Mouse (Mus musculus) gastrocnemius, postnatal 4 days (tissue): ENCODE results near the gene Smagp. TPM values are rescaled to one million over a fixed set of nuclear protein-coding genes. Genes with fewer than 3 reads are reported as not detected.
A peak's percentile ranks its signal among the peaks of the same experiment; 100 is the strongest.
"Not testable (repeated sequence)": the region's sequence is repeated elsewhere in the genome, so short reads cannot be mapped to it uniquely, and the experiment has no call there.

ENCODE experiments used
- DNase-seq, 2 experiments: peaks; one replicate each; pipeline ENCODE4 v3.0.0; 2021 to 2022; ENCODE audit warnings: low spot score in 2 of 2, mixed read lengths in 2 of 2
- total RNA-seq, 2 experiments: library from RNA; stranded (reverse); gene quantifications; 2 replicates each; pipeline ENCODE4 v1.2.3; 2021

Gene Smagp
- total RNA-seq, 2 experiments from 2014 or later, result 9.1 to 12.3 TPM

DNA sequence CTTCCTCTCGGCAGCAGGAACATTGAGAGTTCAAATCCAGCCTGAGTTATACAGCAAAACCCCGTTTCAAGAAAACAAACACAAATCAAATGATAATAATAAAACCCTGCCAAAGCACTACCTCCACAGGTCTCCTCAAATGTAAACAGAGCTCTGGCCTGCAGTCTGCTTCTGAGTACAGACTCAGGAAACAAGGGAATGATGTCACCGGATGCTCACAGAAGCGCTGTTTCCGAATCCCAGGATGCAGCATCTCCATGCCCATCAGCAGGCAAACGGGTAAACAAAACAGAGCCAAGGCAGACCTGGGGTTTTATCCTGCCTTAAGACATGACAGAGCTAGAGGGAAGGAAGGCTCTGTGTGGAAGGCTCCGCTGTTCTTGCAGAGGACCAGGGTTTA lies 7.9 kb downstream of the Smagp start:
- no peak for DNase-seq

DNA sequence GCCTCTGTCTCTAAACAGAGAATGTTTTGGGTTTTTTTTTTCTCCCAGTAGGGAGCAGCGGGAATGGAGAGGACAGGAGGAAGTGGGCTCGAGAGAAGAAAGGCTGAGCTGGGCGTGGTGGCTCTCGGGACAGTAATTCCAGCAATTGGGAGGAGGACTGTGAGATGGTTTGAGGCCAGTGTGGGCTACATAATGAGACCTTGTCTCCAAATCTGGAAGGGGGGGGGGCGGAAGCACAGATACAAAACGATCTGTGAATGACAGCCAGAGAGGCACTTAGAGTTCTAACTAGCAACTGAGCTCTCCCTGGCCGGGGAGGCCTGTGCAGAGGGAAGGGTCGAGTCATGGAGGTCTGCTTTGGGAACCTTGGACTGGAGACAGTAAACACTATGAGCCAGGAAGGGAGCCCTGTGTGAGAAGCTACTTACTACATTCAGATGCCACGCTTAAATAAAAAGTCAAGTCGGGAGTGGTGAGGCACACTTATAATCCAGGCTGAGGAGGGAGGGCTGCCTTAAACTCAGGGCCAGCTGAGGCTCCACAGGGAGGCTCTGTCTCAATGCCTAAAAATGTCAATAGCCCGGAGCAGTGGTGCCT lies 8.9 kb downstream of the Smagp start:
- no peak for DNase-seq

DNA sequence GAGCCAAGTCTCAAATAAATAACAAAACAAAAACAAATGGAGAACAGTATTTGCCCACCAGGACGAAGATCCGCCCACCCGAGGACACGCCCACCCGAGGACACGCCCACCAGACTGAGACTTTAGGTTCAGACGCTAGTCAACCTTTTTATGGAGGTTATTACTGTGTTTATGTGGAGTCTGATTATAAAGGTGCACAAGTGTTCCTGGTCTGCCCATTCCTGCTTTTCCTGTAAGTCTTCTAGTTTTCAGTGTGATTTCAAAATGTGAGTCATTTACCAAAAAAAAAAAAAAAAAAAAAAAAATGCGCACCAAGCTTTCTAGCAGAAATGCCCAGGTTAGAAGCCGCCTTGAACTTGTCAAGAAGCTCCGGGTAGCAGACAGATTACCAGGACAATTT lies 9.5 kb downstream of the Smagp start:
- no peak for DNase-seq

DNA sequence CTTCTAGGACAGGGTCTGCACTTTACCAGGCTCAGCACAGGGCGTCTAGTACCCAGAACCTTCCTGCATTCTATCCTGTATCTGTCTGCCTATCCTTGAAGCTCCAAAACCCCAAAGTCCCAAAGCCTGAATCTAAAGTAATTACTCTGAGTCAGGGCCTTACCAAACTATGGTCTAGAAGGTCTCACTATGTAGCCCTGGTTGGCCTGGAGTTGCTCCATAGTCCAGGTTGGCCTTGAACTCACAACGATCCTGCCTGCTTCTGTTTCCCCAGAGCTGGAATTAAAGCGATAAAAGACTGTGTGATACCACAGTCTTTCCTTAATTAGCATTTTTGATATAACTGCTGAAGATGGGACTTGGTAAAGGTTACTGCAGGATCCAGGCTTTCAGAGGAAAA lies 12.3 kb downstream of the Smagp start:
- no peak for DNase-seq

DNA sequence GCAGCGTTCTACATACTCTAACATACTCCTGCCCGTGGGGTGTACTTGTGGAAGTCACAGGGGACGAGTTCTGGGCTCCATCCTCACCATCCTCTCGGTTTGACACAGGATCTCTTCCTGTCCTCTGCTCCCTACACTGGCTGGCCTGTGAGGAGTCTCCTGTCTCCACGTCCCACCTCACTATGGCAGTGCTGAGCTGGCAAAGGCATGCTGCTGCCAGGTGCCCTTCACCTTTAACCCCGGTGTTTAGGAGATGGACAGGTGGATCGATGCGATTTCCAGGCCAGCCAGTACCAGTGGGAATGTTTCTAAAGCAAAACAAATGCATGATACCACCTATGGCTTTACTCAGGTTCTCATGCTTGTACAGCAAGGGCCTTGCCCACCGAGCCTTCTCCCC lies 13.0 kb downstream of the Smagp start:
- DNase-seq, result no peak

DNA sequence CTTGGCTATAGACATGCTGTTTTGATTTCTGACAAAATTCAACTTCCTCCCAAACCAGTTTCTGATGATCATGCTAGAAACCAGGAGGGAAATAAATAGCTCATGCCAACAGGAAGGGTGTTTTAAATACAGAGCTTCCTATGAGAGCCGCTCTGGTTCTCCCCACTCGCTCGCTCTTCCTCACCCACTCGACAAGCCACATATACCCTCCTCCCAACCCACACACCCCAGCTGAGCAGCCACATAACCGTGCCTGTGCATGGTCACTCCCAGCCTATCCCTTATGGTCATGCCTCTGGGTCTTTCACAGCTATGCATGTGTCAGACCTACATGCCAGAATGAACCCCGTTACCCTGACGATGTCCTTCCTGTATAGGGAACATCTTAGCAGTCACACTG lies 14.6 kb downstream of the Smagp start:
- no peak for DNase-seq

DNA sequence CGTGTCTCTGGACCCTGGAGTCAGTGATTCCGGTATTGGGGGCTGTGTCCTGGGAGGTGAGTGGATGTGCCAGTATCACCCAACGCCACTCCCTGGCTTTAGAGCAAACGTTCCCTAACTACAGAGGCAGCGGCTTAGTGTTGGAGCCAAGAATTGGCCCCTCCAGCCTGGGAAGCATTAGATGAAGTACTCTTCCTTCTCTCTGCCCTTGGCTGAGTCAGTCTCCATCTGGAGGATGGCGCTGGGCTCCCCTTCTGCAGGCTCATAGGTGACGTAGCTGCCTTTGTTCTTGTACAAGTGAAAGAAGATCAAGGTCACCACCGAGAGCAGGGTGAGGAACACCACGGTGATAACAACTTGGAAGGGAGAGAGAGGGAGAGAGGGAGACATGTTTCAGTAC lies 15.1 kb downstream of the Smagp start:
- DNase-seq, result not testable (repeated sequence)

DNA sequence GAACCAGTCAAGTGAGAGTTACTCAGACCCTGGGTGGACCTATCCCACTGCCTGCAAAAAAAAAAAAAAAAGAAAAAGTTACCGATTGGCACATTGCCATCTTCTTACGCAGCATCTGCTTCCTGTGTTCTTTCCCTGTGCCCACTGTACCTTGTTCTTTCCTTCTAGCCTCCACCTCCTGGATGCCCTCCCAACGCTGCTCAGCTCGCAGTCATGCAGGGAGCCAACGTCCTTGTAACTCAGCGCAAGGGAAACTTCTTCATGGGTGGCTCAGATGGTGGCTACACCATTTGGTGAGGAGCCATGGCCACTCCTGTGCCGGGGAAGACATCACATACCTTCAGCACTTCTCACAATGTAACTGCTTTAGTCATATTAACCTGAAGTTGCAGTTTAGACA lies 17.5 kb downstream of the Smagp start:
- DNase-seq, result no peak

DNA sequence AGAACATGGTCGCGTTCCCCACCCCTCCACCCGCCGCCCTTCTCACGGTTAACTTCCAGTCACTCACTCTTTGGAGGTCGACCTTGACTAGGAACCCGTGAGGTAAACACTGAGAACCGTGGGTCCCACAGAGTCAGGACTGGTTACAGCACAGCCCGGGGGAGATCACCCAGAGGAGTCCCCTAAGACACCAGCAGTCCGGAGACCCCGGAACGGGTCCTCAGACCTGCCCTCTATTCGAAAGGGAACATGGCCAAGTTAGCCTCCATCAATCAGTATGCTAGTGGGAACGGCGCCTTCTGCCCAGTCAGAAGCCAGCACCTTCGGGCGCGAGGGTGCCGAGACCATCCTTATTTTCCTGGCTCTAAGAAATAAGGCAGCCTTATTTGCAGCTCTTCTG lies 20.5 kb downstream of the Smagp start:
- no peak for DNase-seq

DNA sequence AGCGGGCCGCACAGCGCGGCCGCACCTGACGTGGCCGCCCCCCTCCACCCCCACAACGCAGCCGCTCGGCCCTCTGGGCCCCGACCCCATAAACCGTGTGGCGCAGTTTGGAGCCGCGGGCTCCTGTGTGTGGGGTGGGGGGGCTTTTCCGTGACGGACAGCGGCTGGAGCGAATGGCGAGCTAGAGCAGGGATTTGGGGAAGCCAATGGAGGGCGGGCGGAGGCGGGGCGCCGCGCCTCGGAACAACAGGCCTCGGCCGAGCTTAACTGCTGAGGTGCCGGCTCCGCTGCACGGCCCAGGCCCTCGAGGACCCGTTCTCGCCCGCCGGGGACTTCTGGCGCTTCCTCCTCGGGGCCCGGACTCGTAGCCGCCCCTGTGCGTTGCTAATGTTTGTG lies 20.9 kb downstream of the Smagp start:
- peak; percentile 89 to 96 for DNase-seq

DNA sequence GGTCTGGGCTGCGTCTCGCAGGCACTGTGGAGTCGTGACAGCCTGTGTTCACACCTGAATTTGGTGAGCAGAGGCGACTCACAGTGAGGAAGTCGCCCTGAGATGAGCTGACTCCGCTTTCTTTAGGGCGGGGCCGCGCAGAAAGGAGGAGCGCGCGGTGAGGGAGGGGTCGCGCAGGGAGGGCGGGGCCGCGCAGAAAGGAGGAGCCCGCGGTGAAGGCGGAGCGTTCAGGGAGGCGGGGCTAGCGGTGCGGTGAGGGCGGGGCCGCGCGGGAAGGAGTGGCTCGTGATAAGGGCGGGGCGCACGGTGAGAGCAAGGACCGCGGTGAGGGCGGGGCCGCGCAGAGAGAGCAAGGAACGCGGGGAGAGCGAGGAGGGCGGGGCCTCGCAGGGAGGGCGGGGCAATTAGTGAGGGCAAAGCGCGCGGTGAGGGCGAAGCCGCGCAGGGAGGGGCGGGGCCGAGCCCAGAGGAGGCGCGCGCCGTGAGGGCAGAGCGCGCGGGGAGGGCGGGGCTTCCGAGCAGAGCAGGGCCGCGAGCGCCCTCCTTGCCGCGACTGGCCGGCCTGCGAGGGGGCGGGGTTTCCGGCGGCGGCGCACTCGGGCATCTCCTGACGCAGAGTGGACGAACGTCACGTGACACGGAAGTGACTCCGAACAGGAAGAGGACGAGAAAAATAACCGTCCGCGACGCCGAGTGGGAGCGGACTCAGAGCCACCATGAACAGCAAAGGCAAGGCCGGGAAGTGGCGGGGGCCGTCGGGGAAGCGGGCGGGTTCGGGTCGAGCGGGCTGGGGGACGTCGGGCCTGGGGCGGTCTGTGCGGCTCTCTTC lies 21.5 kb downstream of the Smagp start, which contains the start of gene Dazap2:
Gene Dazap2, plus strand, starts transcription at position 354 of the 829 bp plus-strand sequence.
- DNase-seq, result peak; percentile 98 to 99

DNA sequence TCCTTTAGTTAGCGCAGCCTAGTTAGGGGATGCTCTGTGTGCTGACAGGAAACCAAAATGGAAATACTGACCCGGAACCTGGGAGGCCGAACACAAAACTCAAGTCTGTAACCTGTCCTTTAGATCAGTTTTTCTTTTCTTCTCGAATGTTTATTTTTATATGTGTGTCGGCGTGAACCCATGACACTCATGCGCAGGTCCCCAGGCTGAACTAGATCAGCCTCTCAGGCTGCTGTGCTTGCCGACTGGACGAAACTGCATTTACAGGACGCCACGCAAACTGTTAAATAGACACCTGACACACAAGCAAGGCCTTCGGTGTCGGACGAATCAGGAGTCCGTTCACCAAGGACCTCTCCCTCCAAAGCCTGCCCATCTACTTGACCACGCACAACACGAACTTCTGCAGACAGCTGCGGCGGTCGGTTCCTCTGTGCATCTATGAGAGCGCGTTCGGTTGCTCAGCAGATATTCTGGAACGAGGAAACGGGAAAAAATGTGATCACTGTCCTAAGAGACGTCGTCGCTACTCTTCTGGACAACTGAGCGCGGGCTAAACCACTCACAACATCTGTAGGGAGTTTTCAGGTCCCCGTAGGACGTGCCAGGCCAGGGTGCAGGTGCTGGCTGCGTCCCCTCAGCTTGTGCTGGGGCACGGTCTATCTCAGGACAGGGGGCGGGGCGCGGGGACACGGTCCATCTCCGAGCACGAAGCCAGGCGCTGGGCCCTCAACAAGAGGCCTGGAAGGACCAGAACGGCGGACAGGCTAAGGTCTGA lies 22.3 kb downstream of the Smagp start:
- DNase-seq, result peak in 1 of 2 experiments; percentile 46

DNA sequence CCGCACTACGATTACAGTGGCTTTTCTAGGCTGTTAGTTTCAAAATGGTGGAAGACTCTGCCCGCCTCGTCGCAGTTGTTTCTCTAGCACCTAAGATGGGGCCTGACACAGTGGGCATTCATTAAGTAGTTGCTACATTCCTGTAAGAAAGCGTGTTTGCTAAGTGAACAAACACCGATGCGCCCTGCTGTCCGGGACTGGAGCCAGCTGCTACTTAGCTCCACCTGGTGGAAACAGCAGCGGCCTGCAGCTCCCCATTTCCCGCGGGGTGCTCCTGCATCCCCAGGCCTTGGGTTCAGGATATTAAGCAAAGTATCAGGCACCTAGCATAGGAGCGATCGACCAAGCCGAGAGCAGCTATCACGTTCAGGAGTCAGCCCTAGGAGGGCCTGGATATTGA lies 23.2 kb downstream of the Smagp start:
- peak; percentile 68 to 79 for DNase-seq

DNA sequence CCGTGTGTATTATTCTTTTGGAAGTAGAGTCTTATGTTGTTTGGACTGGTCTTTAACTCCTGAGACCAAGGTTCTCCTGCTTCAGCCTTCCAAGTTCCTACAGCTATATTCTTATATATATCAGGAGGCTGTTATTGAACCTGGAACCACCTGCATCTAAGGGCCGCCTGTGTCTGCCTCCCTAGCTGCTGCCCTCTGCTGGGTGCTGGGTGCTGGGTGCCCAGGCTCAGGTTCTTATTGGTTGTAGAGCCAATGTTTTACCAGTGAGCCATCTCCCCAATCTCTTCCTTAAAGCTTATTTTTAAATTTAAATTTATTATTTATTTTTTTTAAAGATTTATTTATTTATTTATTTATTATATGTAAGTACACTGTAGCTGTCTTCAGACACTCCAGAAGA lies 24.3 kb downstream of the Smagp start:
- DNase-seq, result no peak

DNA sequence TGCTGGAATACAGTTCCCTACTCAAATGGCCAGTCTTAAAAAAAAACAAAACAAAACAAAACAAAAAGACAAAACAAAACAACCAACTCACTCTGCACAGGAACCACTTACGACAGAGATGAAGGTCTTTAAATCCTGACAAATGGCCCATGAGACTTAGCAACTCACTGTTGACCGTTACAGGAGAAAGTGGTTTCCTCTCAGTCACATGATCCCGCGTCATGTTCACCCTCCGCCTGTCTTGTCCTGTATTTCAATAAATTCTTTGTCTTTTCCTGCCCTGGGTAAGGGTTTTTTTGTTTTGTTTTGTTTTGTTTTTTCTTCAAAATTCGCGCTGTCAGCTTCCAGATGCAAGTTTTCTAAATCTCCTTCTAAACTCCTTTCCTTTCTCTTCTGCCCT lies 24.8 kb downstream of the Smagp start:
- DNase-seq, result no peak

DNA sequence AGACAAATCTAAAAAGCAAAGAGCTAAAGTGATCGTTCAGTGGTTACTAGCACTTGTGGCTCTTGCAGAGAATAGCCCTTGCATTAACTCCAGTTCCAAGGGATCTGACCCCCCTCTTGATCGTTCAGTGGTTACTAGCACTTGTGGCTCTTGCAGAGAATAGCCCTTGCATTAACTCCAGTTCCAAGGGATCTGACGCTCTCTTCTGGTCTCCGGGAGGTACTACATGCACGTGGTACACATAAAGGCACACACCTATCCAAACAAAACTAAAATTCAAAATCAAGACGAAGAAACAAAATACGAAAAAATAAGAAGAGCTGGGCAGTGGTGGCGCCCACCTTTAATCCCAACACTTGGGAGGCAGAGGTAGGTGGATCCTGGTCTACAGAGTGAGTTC lies 30.1 kb downstream of the Smagp start:
- DNase-seq, result not testable (repeated sequence)

DNA sequence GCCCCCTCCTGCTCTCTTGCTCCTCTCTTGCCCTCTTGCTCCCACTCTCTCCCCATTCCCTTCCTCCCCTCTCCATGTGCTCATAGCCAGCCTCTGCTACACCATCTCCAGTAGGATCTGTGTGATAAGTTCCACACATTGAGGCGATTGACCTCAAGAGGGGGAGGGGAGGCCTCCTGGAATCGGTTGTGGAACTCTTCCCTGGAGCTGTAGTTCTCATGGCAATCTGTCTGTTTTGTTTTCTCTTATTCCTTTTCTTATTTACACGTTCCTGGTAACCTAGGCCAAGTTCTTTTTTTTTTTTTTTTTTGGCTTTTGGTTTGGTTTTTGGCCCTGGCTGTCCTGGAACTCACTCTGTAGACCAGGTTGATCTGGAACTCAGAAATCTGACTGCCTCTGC lies 35.1 kb downstream of the Smagp start:
- no peak for DNase-seq

DNA sequence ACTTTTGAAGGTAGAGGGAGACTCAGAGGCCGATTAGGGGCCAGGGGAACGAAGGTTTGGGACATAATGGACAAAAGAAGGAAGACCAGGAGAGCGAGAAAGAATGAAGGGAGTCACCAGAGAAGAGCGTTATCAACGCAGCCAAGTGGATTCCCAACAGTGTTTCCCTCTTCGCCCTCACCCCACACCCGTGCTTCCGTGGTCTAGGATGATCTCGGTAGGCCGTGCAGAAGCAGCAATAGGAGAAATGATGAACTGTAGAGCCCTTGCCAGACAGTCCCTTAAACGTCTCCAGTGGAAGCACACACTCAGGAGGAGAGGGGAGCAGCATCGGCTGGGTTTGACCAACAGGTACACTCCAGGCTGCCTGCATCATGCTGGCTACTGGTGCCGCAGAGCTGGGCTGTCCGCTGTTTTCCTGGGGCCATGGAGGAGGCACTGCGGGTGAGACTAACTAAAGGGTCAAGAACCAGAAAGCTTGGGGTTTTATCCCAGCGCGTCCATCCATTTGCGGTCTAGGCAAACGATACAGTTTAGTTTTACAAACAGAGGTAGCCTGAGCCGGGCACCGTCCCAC lies 36.0 kb downstream of the Smagp start:
- DNase-seq, result no peak

DNA sequence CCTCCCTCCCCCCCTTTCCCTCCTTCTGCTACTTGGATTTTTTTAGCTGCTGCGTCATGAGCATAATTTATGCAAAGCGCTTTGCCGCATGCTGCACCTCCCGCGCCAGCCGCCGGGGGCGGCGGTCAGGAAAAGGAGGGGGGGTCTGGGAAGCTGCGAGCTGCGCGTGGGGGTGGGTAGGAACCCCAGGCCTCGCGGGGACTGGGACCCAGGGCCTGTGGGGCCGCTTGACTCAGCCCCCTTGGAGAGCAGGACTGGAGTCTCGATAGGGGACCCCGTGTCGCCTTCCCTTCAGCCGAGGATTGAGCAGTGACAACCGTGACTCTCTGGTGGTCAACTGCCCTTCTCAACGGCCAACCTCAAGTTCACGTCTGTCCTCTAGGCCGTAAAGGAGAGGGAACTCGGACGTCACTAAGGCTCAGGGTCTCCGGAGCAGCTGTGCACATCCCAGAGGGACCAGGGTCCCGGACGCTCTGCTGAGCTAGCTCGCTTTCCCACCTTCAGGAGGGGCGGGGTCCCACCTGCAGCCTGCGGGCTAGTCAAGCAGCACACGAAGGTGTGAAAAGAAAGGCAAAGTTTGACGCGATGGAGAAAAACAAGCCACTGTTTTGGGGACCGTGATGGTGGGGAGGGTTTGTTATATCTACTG lies 36.6 kb downstream of the Smagp start:
- peak; percentile 44 to 74 for DNase-seq

DNA sequence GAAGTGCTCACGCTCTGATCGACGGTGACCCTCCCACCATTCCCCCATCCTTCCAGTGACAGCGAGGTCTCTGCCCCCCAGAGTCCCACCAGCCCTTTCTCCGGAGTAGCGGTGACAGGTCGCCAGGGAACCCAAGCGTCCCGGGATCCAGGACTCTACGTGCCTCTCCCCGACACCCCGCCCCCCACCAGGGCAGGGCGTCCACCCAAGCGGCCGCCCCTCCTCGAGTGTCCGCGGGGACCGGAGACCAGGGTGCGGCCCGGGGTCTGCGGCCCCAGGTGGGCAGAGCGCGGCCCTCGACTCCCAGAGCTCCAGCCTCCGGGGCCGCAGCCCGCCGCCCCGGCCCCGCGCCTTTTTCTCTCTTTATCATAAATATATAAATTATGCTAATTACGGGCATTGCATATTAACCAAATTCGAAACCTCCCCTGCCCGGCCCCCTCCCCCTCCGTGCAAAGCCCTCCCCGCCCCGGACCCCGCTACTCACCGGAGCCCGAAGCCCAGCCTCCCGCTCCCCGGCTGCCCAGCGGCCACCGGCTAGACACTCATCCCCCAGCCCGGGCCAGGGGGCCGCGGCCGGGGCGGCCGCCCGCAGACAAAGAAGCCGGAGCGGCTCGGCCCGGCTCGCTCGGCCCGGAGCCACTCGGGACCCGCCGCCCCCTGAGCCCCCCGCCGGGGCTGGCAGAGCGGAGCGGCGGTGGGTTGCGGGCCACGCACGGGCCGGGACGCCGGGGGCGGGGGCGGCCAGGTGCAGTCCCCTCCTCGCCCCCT lies 37.3 kb downstream of the Smagp start, which contains the start of gene Pou6f1:
Gene Pou6f1, minus strand, starts transcription at position 709 of the 771 bp plus-strand sequence.
- peak in 1 of 2 experiments; percentile 45 for DNase-seq
